Mouse (Mus musculus) liver, embryonic 14.5 days (tissue): ENCODE data around the gene Cacna1a.

Experiments used
- CTCF ChIP-seq: IDR thresholded peaks from 2 replicates; pipeline ENCODE4 v1.5.1; 2016; ENCODE audit warnings: antibody characterized with exemption, low read depth, control low read depth
- EP300 ChIP-seq: IDR thresholded peaks from 2 replicates; pipeline ENCODE4 v1.6.1; 2016; ENCODE audit warnings: antibody characterized with exemption, low read depth

- no peak for TF ChIP-seq CTCF
- no peak for TF ChIP-seq EP300
Measured at GRCm38 (mm10) chr8:84684537-84684936, 296.3 kb downstream of the Cacna1a start.
